28 mouse cellular contexts compared by ENCODE assay signal in the genomic region with DNA sequence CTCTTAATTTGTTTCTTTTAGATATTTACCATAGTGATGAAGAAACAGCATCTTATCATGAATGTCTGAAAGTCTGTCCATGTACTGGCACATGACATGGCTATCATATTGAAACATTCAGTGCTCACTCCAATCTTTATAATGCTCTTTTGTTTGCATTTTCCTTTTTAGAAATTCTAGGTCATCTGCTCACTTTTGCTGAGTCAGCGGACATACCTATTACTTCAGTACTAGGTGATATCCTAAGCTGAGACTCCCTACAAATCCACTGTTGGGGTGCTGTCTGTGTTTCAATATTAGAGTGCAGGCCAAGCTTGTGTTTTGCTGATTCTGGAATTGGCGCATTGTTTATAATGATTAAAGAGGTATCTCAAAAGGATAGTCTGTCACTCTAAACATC.
"Had no signal": no experiment of that assay in that cellular context is flagged by ENCODE, and none has a peak within 500 bp of the region (broad histone marks: within the 10 kb centered on the region; RNA-seq: fewer than 3 reads in every experiment).

No protein-coding gene starts in this region.

- H3K27me3 ChIP-seq: limb, embryonic 13.5 days; limb, embryonic 15.5 days; liver, embryonic 12.5 days; liver, embryonic 13.5 days; liver, embryonic 15.5 days; lung, embryonic 15.5 days; megakaryocyte, embryonic 14.5 days; midbrain, embryonic 12.5 days; midbrain, embryonic 13.5 days; midbrain, embryonic 15.5 days had no signal

- H3K9ac ChIP-seq: limb, embryonic 12.5 days; limb, embryonic 13.5 days; limb, embryonic 15.5 days; liver, embryonic 12.5 days; liver, embryonic 13.5 days; liver, embryonic 14.5 days; liver, embryonic 15.5 days; liver, postnatal 0 days; lung, embryonic 14.5 days; lung, embryonic 15.5 days; midbrain, embryonic 12.5 days; midbrain, embryonic 13.5 days; midbrain, embryonic 15.5 days had no signal

- H3K4me3 ChIP-seq: limb, embryonic 10.5 days; limb, embryonic 12.5 days; limb, embryonic 13.5 days; limb, embryonic 15.5 days; liver, embryonic 12.5 days; liver, embryonic 13.5 days; liver, embryonic 15.5 days; lung, embryonic 15.5 days; megakaryocyte, embryonic 14.5 days; midbrain, embryonic 10.5 days; midbrain, embryonic 12.5 days; midbrain, embryonic 13.5 days; midbrain, embryonic 15.5 days; myocyte had no signal

- H3K4me1 ChIP-seq: limb, embryonic 10.5 days; limb, embryonic 12.5 days; limb, embryonic 13.5 days; limb, embryonic 15.5 days; liver, embryonic 12.5 days; liver, embryonic 13.5 days; liver, embryonic 15.5 days; lung, embryonic 15.5 days; megakaryocyte, embryonic 14.5 days; midbrain, embryonic 10.5 days; midbrain, embryonic 12.5 days; midbrain, embryonic 13.5 days; midbrain, embryonic 15.5 days had no signal

- DNase-seq: left cerebral cortex, postnatal 4 days; liver; liver, embryonic 13.5 days; liver, postnatal 0 days; lung, adult 18-20 months; lung, adult 2 months; lung, embryonic 14.5 days; lung, postnatal 10 days; lung, postnatal 14 days; lung, postnatal 36 days; midbrain, embryonic 14.5 days had no signal

- H3K9me3 ChIP-seq: limb, embryonic 10.5 days; limb, embryonic 12.5 days; limb, embryonic 13.5 days; limb, embryonic 15.5 days; liver, embryonic 12.5 days; liver, embryonic 13.5 days; liver, embryonic 15.5 days; lung, embryonic 15.5 days; midbrain, embryonic 10.5 days; midbrain, embryonic 12.5 days; midbrain, embryonic 13.5 days; midbrain, embryonic 15.5 days had no signal

- H3K27ac ChIP-seq: limb, embryonic 10.5 days; limb, embryonic 12.5 days; limb, embryonic 13.5 days; limb, embryonic 15.5 days; liver, embryonic 12.5 days; liver, embryonic 13.5 days; liver, embryonic 14.5 days; liver, embryonic 15.5 days; lung, embryonic 15.5 days; macrophage; midbrain, embryonic 10.5 days; midbrain, embryonic 12.5 days; midbrain, embryonic 13.5 days; midbrain, embryonic 15.5 days had no signal

- H3K4me2 ChIP-seq: limb, embryonic 12.5 days; limb, embryonic 13.5 days; limb, embryonic 15.5 days; liver, embryonic 11.5 days; liver, embryonic 12.5 days; liver, embryonic 13.5 days; liver, embryonic 15.5 days; lung, embryonic 14.5 days; lung, embryonic 15.5 days; midbrain, embryonic 11.5 days; midbrain, embryonic 12.5 days; midbrain, embryonic 13.5 days; midbrain, embryonic 15.5 days had no signal

- H3K36me3 ChIP-seq: limb, embryonic 10.5 days; limb, embryonic 12.5 days; limb, embryonic 13.5 days; limb, embryonic 15.5 days; liver, embryonic 12.5 days; liver, embryonic 13.5 days; liver, embryonic 15.5 days; lung, embryonic 15.5 days; midbrain, embryonic 10.5 days; midbrain, embryonic 12.5 days; midbrain, embryonic 13.5 days; midbrain, embryonic 15.5 days had no signal
